Mouse (Mus musculus): ENCODE data around the gene Cep295. TPM values are rescaled to one million over a fixed set of nuclear protein-coding genes. Genes with fewer than 3 reads are reported as not detected.

Cep295 gene
- total RNA-seq, 2 experiments from 2014 or later: 6.6 to 7.8 TPM

Small RNA genes lying within 50 kb of the gene (microRNA-seq; reads per million reads assigned to microRNA genes)
- not detected for gene Gm49349
- gene mmu-mir-7650: not detected

Other genes with a start within 250 kb of the Cep295 start
- gene Hephl1, start 245.7 kb downstream of the Cep295 start, total RNA-seq (2021): under 1 TPM; 0.31 to 0.34 TPM
- under 1 TPM in 1 of 2 experiments, not detected in 1; 0.14 TPM for gene Vstm5, start 118.7 kb downstream of the Cep295 start, total RNA-seq (2021)
- gene Med17, start 77.9 kb downstream of the Cep295 start, total RNA-seq (2021): 10 to 100 TPM in 1 of 2 experiments, 1 to 10 TPM in 1; 8.4 to 12.5 TPM
- 10 to 100 TPM; 71.8 to 99.0 TPM for gene Taf1d, start 51.6 kb downstream of the Cep295 start, total RNA-seq (2021)
- gene 4931406C07Rik, start 51.3 kb downstream of the Cep295 start, total RNA-seq (2021): 1 to 10 TPM; 3.6 to 4.0 TPM
- gene Smco4, start 135.6 kb upstream of the Cep295 start, total RNA-seq (2021): 1 to 10 TPM; 9.3 to 9.5 TPM